Mouse (Mus musculus): Measurements from ENCODE around the gene Gm20458. TPM values are rescaled to one million over a fixed set of nuclear protein-coding genes. Genes with fewer than 3 reads are reported as not detected.

The Gm20458 gene
- polyA plus RNA-seq, 1 experiment, result 8.0 TPM

- TF ChIP-seq POLR2A (IDR thresholded peaks at IDR 0.05; ENCODE audit: borderline replicate concordance, extremely low read depth, insufficient read depth, insufficient read length, poor library complexity, severe bottlenecking) (no peak), CTCF (IDR thresholded peaks at IDR 0.05; ENCODE audit: borderline replicate concordance, extremely low read depth, insufficient read depth, insufficient read length) (no peak)
- no peak for DNase-seq (ENCODE audit: low read depth)
These were observed 25.3 kb upstream of the Gm20458 start for GRCm38 (mm10) chr2:164435216-164436090.

- TF ChIP-seq POLR2A (IDR thresholded peaks at IDR 0.05; ENCODE audit: borderline replicate concordance, extremely low read depth, insufficient read depth, insufficient read length, poor library complexity, severe bottlenecking), result no peak
- no peak for TF ChIP-seq CTCF (IDR thresholded peaks at IDR 0.05; ENCODE audit: borderline replicate concordance, extremely low read depth, insufficient read depth, insufficient read length)
- no peak for DNase-seq (ENCODE audit: low read depth)
These were observed 24.4 kb upstream of the Gm20458 start for GRCm38 (mm10) chr2:164436215-164436913.

GRCm38 (mm10) chr2:164436961-164437360 lies 23.8 kb upstream of the Gm20458 start:
- no peak for TF ChIP-seq CTCF (IDR thresholded peaks at IDR 0.05; ENCODE audit: borderline replicate concordance, extremely low read depth, insufficient read depth, insufficient read length)
- TF ChIP-seq POLR2A (IDR thresholded peaks at IDR 0.05; ENCODE audit: borderline replicate concordance, extremely low read depth, insufficient read depth, insufficient read length, poor library complexity, severe bottlenecking), result no peak

DNA sequence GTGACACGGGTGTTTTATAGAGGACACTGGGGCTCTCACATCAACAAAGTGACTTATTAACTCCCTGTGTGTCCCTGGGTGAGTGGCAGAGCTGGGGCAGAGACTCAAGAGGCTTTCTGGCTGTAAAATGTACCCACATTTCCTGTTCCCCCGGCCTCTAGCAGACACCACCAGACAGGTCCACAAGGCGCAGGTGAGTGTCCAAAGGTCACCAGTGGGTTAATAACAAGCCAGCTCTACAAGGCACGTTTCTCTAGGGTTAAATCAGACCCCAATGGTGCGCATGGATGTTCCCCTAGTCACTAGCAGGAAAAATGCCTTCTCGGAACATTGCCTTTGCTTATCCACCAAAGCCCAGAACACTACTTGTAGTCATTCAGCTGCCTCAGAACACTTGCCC lies 23.1 kb upstream of the Gm20458 start:
- DNase-seq (ENCODE audit: low read depth), result no peak
- TF ChIP-seq POLR2A (IDR thresholded peaks at IDR 0.05; ENCODE audit: borderline replicate concordance, extremely low read depth, insufficient read depth, insufficient read length, poor library complexity, severe bottlenecking), result no peak
- TF ChIP-seq CTCF (IDR thresholded peaks at IDR 0.05; ENCODE audit: borderline replicate concordance, extremely low read depth, insufficient read depth, insufficient read length), result no peak

More at GRCm38 (mm10) chr2:164436961-164437360, 23.8 kb upstream of the Gm20458 start:
- no peak for DNase-seq (ENCODE audit: low read depth)

DNA sequence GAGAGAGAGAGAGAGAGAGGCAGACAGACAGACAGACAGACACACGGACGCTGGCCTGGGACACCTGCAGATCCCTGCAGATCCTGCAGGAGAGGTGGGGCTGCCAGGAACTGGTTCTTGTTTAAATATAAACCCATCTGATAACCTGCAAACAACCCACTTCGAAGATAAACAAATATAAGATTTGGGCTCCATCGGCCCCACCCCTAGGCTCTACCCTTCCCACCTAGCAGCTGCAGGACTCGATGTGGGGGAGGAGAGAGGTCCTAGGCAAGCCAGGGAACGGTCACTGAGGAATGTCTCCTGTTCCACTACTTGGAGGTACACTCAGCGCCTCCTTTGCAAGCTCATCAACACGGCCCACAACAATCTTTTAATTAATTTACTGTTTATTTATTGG lies 22.5 kb upstream of the Gm20458 start:
- DNase-seq (ENCODE audit: low read depth), result no peak
- TF ChIP-seq POLR2A (IDR thresholded peaks at IDR 0.05; ENCODE audit: borderline replicate concordance, extremely low read depth, insufficient read depth, insufficient read length, poor library complexity, severe bottlenecking) (no peak), CTCF (IDR thresholded peaks at IDR 0.05; ENCODE audit: borderline replicate concordance, extremely low read depth, insufficient read depth, insufficient read length) (no peak)

DNA sequence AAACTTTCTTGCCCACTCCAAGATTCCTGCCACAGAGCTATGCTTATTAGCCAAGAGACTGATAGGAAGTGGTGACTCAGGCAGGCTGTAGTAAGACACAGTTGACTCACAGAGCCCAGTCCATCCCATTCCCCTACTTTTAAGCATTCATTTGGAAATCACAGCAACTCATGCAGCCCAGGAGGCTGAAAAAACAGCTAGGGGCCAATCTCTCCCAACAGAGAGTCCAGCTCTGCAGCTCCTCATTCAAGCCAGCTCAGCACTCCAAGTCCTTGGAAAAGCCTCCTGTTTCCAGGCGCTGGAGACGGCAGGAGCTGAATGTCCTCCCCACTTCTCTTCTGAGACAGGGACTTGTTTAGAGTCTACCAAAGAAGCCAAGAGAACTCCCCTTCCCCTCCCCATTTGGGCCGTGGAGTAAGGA lies 21.8 kb upstream of the Gm20458 start:
- DNase-seq (ENCODE audit: low read depth), result no peak
- TF ChIP-seq CTCF (IDR thresholded peaks at IDR 0.05; ENCODE audit: borderline replicate concordance, extremely low read depth, insufficient read depth, insufficient read length), result no peak
- no peak for TF ChIP-seq POLR2A (IDR thresholded peaks at IDR 0.05; ENCODE audit: borderline replicate concordance, extremely low read depth, insufficient read depth, insufficient read length, poor library complexity, severe bottlenecking)

- no peak for DNase-seq (ENCODE audit: low read depth)
- TF ChIP-seq CTCF (IDR thresholded peaks at IDR 0.05; ENCODE audit: borderline replicate concordance, extremely low read depth, insufficient read depth, insufficient read length) (no peak), POLR2A (IDR thresholded peaks at IDR 0.05; ENCODE audit: borderline replicate concordance, extremely low read depth, insufficient read depth, insufficient read length, poor library complexity, severe bottlenecking) (no peak)
These were observed 20.5 kb upstream of the Gm20458 start for GRCm38 (mm10) chr2:164440314-164440713.

GRCm38 (mm10) chr2:164441155-164441554 lies 19.6 kb upstream of the Gm20458 start:
- DNase-seq (ENCODE audit: low read depth), result no peak
- TF ChIP-seq CTCF (IDR thresholded peaks at IDR 0.05; ENCODE audit: borderline replicate concordance, extremely low read depth, insufficient read depth, insufficient read length), result no peak
- TF ChIP-seq POLR2A (IDR thresholded peaks at IDR 0.05; ENCODE audit: borderline replicate concordance, extremely low read depth, insufficient read depth, insufficient read length, poor library complexity, severe bottlenecking), result no peak

DNA sequence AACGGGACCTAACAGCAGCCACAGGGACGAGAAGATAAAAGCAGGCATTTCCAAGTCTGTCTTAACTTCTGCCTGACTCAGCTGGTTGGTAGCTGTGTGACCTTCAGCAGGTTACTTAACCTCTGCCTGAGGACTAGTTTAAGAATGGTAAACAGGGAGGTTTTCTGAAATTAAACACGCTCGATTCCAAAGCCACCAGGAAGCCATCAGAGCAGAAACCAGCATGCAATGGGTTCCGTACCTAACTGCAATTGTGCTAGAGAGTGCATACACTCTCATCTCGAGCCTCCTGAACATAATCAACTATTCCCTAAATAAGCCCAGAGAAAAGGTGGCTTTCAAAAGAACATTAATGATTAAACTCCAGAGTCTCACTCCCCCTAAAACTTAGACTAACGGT lies 19.0 kb upstream of the Gm20458 start:
- TF ChIP-seq CTCF (IDR thresholded peaks at IDR 0.05; ENCODE audit: borderline replicate concordance, extremely low read depth, insufficient read depth, insufficient read length), result no peak
- TF ChIP-seq POLR2A (IDR thresholded peaks at IDR 0.05; ENCODE audit: borderline replicate concordance, extremely low read depth, insufficient read depth, insufficient read length, poor library complexity, severe bottlenecking), result no peak
- no peak for DNase-seq (ENCODE audit: low read depth)

DNA sequence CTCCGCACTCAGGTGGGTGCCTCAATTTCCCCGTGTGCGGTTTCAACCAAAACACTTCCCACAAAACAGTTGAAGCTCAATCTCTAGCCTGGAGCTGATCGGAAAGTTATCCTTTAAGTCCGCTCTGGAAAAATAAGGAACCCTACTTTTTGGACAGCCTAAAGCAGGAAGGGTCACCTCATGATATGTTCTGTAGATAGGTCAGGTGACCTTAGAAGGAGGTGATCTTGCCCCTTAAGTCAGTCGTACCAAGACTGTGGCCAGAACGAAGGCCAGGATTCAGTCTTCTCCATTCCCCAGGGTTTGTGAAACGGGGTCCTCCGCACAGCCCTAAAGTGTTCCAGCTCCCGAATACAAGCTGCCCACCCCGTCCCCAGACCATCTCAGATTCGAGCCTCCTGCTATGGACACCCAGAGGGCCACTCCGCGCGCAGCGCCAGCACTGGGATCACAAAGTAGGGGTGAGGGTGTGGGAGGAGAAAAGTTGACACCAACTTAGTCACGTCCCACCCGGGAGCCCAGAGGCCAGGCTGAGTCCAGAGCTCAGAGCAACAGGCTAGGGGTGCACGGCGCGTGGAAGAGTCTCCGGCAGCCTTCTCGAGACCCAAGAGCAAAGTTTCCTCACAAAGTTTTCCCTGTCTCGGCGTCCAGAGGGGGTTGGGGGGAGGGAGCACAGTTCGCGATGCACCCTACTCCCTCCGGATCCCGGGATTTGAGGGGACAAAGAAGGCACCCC lies 18.3 kb upstream of the Gm20458 start:
- no peak for DNase-seq (ENCODE audit: low read depth)
- TF ChIP-seq POLR2A (IDR thresholded peaks at IDR 0.05; ENCODE audit: borderline replicate concordance, extremely low read depth, insufficient read depth, insufficient read length, poor library complexity, severe bottlenecking), result no peak

DNA sequence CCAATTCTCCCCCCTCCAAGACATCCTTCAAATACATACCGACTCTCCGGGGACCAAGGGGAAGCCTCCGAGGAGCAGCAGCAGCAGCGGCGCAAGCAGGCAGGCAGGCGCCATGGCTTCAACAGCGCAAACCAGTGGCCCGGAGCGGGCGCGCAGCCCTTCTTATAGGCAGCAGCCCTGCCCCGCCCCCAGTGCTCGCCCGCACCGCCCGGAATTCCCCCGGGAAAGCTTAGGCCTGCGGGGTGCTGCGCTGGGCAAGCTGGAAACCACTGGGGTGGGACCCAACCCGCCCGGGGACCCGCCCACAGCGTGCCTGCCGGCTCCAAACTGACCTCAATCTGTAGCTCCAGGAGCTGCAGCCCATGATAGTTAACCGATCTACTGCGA lies 17.7 kb upstream of the Gm20458 start:
- DNase-seq (ENCODE audit: low read depth), result peak; percentile 85
- TF ChIP-seq CTCF (IDR thresholded peaks at IDR 0.05; ENCODE audit: borderline replicate concordance, extremely low read depth, insufficient read depth, insufficient read length) (no peak), POLR2A (IDR thresholded peaks at IDR 0.05; ENCODE audit: borderline replicate concordance, extremely low read depth, insufficient read depth, insufficient read length, poor library complexity, severe bottlenecking) (peak; percentile 73; the same call in 1 of the 2 replicates)

Data from brain, embryonic 14.5 days (tissue).